Mouse (Mus musculus) kidney, adult 18-20 months (tissue): Measurements from ENCODE around the gene Acrbp.

ENCODE experiments used
- DNase-seq: peaks from one replicate; pipeline ENCODE4 v3.0.0; 2021

The Acrbp gene

DNA sequence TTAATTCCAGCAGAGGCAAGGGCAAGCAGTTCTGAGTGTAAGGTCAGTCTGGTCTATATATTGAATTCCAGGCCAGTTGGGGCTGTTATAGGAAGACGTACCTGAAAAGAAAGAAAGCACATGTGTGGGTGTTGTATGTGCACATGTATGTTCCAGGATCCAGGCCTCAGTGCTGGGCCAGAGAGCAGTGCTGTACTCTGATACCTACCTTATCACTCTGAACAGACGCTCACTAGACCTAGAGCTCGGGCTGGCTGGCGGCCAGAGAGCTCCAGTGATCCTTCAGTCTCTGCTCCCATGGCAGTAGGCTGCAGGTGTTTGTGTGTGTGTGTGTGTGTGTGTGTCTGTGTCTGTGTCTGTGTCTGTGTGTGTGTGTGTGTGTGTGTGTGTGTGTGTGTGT is 54.7 kb downstream of the Acrbp start:
- DNase-seq, result no peak

- no peak for DNase-seq
Observed at GRCm38 (mm10) chr6:125107705-125108104, 58.2 kb downstream of the Acrbp start.

DNA sequence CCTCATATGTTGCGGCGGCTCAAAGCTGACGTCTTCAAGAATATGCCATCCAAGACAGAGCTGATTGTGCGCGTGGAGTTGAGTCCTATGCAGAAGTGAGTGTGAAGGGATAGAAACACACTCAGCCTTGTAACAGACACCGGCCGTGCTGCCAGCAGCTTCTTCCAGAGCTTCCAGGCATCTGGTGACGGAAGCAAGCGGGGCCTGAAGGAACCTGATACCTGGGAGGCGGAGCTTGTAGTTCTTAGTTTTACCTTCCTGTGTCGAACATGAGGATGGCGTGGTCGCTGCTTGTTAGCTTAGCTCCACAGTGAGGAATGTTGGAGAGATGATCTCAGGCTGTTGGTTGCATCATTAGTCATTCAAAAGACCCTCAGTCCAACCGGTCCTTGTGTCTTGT is 59.9 kb downstream of the Acrbp start:
- DNase-seq, result no peak

DNA sequence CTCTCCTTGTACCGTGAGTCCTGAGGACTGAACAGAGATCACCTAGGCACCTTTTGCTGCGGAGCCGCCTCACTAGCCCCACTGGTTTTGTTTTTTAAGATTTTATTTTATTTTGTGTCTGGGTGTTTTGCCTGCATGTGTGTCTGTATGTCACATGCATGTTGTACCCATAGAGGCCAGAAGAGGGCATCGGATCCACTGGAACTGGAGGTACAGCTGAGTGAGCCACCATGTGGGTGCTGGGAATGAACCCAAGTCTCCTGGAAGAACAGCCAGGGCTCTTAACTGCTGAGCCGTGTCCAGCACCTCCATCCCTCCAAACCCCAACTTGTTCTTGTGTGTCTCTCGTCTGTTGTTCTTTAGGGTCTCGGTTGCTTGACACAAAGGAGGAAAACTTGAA is 61.4 kb downstream of the Acrbp start:
- DNase-seq, result peak; percentile 53

DNA sequence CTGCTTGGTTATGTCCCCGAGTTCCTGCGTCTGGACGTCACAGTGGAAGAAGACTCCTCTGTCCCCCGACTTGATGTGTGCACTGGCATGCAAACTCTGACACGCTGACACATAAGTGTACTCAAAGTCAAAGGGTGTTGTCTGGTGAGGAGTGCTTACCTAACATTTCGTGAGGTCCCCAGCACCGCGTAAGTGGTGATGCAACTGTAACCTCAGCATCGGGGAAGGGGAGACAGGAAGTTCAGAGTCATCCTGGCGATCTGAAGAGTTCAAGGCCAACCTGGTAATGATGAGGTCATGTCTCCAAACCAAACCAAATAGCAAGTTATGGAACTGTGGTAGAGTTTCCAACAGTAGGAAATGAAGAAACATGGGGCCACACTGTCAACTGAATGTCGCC is 63.1 kb downstream of the Acrbp start:
- DNase-seq, result no peak
